Mouse (Mus musculus): Measurements from ENCODE around the gene Vmn1r130. TPM values are rescaled to one million over a fixed set of nuclear protein-coding genes. Genes with fewer than 3 reads are reported as not detected.

Gene Vmn1r130
- polyA plus RNA-seq (2017; shearing (Covaris generic)): not detected

GRCm38 (mm10) chr7:21511480-21511879 lies at the start of gene Vmn1r130:
Vmn1r130 (plus strand) TSS chr7:21511780.

GRCm38 (mm10) chr7:21545990-21546389 lies 34.4 kb downstream of the Vmn1r130 start, which contains the start of gene Vmn1r131:
Vmn1r131 (minus strand) TSS chr7:21546090.

Other genes with a start within 250 kb of the Vmn1r130 start
- gene Vmn1r125, start 239.6 kb upstream of the Vmn1r130 start, polyA plus RNA-seq (2017; shearing (Covaris generic)): not detected
- gene Vmn1r126, start 210.3 kb upstream of the Vmn1r130 start, polyA plus RNA-seq (2017; shearing (Covaris generic)): not detected
- not detected for gene Vmn1r127, start 191.9 kb upstream of the Vmn1r130 start, polyA plus RNA-seq (2017; shearing (Covaris generic))
- 0.77 TPM for gene Vmn1r128, start 162.4 kb upstream of the Vmn1r130 start, polyA plus RNA-seq (2017; shearing (Covaris generic))
- not detected for gene Vmn1r129, start 150.5 kb upstream of the Vmn1r130 start, polyA plus RNA-seq (2017; shearing (Covaris generic))
- gene Gm6882, start 79.0 kb upstream of the Vmn1r130 start, polyA plus RNA-seq (2017; shearing (Covaris generic)): not detected
- gene Vmn1r131, start 34.3 kb downstream of the Vmn1r130 start, polyA plus RNA-seq (2017; shearing (Covaris generic)): not detected
- not detected for gene Vmn1r132, start 102.3 kb downstream of the Vmn1r130 start, polyA plus RNA-seq (2017; shearing (Covaris generic))
- not detected for gene Gm4175, start 249.7 kb downstream of the Vmn1r130 start, polyA plus RNA-seq (2017; shearing (Covaris generic))